20 mouse cellular contexts compared by ENCODE assay signal in genomic region chr4:117018327-117018726, GRCm38 (mm10). TPM values are rescaled to one million over a fixed set of nuclear protein-coding genes. Genes with fewer than 3 reads are reported as not detected.
DNase-seq lines count a peak whose midpoint lies in the region; ATAC-seq and TF ChIP-seq lines count a peak whose summit lies in the region.
"Had no signal": no experiment of that assay in that cellular context is flagged by ENCODE, and none has a peak within 500 bp of the region (broad histone marks: within the 10 kb centered on the region; RNA-seq: fewer than 3 reads in every experiment).

No protein-coding gene starts in this region.

- H3K9ac ChIP-seq in liver, embryonic 12.5 days = no peak overlapping the region
- no peak overlapping the region for H3K9ac ChIP-seq in liver, embryonic 11.5 days (ENCODE audit: low read depth, low read length)
- H3K9ac ChIP-seq: forebrain, postnatal 0 days had no signal

- ATAC-seq in liver, embryonic 12.5 days = no peak
- no peak for ATAC-seq in liver, embryonic 11.5 days (replicated peaks; ENCODE audit: low FRiP score)

- peaks cover 17% of the 10 kb centered on the region for H3K36me3 ChIP-seq in liver, embryonic 12.5 days
- peaks cover 8% of the 10 kb centered on the region for H3K36me3 ChIP-seq in liver, embryonic 11.5 days (ENCODE audit: control insufficient read depth, insufficient read depth, low read length)
- peaks cover 27% of the 10 kb centered on the region for H3K36me3 ChIP-seq in E14TG2a.4 (ENCODE audit: insufficient read depth, low read length)
- peaks cover 10% of the 10 kb centered on the region for H3K36me3 ChIP-seq in myocyte (ENCODE audit: control insufficient read depth, insufficient read depth)

- WGBS in liver, embryonic 12.5 days (ENCODE audit: insufficient replicate concordance) = 85% methylated on average over 7 of the region's 7 CpGs
- WGBS in liver, embryonic 11.5 days = 91% methylated on average over 7 of the region's 7 CpGs

- no peaks in the 10 kb centered on the region for H3K9me3 ChIP-seq in liver, embryonic 12.5 days (replicated peaks)
- H3K9me3 ChIP-seq in liver, embryonic 11.5 days (ENCODE audit: control insufficient read depth, low read length) = no peaks in the 10 kb centered on the region
- H3K9me3 ChIP-seq in E14TG2a.4 (ENCODE audit: low read length) = no peaks in the 10 kb centered on the region
- H3K9me3 ChIP-seq: embryonic facial prominence, embryonic 10.5 days; embryonic facial prominence, embryonic 12.5 days; forebrain, embryonic 13.5 days; forebrain, embryonic 15.5 days; G1E had no signal

- no peaks in the 10 kb centered on the region for H3K27me3 ChIP-seq in liver, embryonic 12.5 days (replicated peaks)
- no peaks in the 10 kb centered on the region for H3K27me3 ChIP-seq in liver, embryonic 11.5 days (replicated peaks; ENCODE audit: control insufficient read depth, insufficient read depth, low read length)
- no peaks in the 10 kb centered on the region for H3K27me3 ChIP-seq in E14TG2a.4 (ENCODE audit: insufficient read depth, low read length)
- no peaks in the 10 kb centered on the region for H3K27me3 ChIP-seq in myocyte (ENCODE audit: control insufficient read depth, insufficient read depth, insufficient read length)
- H3K27me3 ChIP-seq: embryonic facial prominence, embryonic 12.5 days; forebrain, embryonic 13.5 days; forebrain, embryonic 15.5 days; Patski had no signal

- no peak for TF ChIP-seq POLR2A in myocyte (IDR thresholded peaks at IDR 0.05; ENCODE audit: insufficient read length, low read depth)

- peaks cover 37% of the 10 kb centered on the region for H3K4me1 ChIP-seq in liver, embryonic 12.5 days
- peaks cover 13% of the 10 kb centered on the region for H3K4me1 ChIP-seq in liver, embryonic 11.5 days (replicated peaks; ENCODE audit: control insufficient read depth, insufficient read depth, low read length)
- peaks cover 40% of the 10 kb centered on the region for H3K4me1 ChIP-seq in E14TG2a.4 (replicated peaks; ENCODE audit: low read depth, low read length)

- H3ac ChIP-seq in myocyte (ENCODE audit: control insufficient read depth, insufficient read length) = no peak overlapping the region

- H3K27ac ChIP-seq in liver, embryonic 12.5 days = no peak overlapping the region
- H3K27ac ChIP-seq in liver, embryonic 11.5 days (ENCODE audit: low read depth, low read length) = no peak overlapping the region
- H3K27ac ChIP-seq: embryonic facial prominence, embryonic 12.5 days; forebrain, embryonic 13.5 days; forebrain, embryonic 15.5 days had no signal

- no peak overlapping the region for H3K4me3 ChIP-seq in liver, embryonic 12.5 days
- H3K4me3 ChIP-seq in liver, embryonic 11.5 days (ENCODE audit: low read depth, low read length) = no peak overlapping the region
- 0 out of 2 replicates have a peak overlapping the region, but pooled peaks have one; percentile 98 for H3K4me3 ChIP-seq in E14TG2a.4 (replicated peaks; ENCODE audit: low read length)
- peak overlapping the region; percentile 76 for H3K4me3 ChIP-seq in myocyte

- TF ChIP-seq CTCF in E14TG2a.4 (conservative IDR thresholded peaks at IDR 0.05; ENCODE audit: low read length) = no peak

- no peak for DNase-seq in liver, embryonic 11.5 days (ENCODE audit: low spot score)
- DNase-seq in kidney, adult 9 months = no peak
- DNase-seq: adrenal gland, adult 8-10 months; adrenal gland, postnatal 14 days; adrenal gland, postnatal 36 days; cerebellum, adult 11-12 months; cerebellum, adult 2 months; cerebellum, adult 9-10 months; cerebellum, postnatal 10 days; cerebellum, postnatal 25 days; forebrain, postnatal 0 days had no signal

- peaks cover 11% of the 10 kb centered on the region for H3K79me2 ChIP-seq in myocyte (ENCODE audit: control insufficient read depth, insufficient read depth)

- H3K4me2 ChIP-seq in liver, embryonic 12.5 days = peak overlapping the region; percentile 79; the same call in 1 of the 2 replicates
- H3K4me2 ChIP-seq in liver, embryonic 11.5 days = no peak overlapping the region
- no peak overlapping the region for H3K4me2 ChIP-seq in myocyte (ENCODE audit: low read depth)

TF ChIP-seq in myocyte, 11 proteins besides CTCF, POLR2A, EP300 and RAD21:
- TF ChIP-seq SRF (IDR thresholded peaks at IDR 0.05; ENCODE audit: control insufficient read depth, insufficient read length, low read depth) = no peak
- TF ChIP-seq TCF12 (IDR thresholded peaks at IDR 0.05; ENCODE audit: insufficient read depth, poor library complexity, severe bottlenecking) = no peak
- TF ChIP-seq TCF3 (IDR thresholded peaks at IDR 0.05; ENCODE audit: insufficient read length, low read depth) = no peak
- no peak for TF ChIP-seq CEBPB (IDR thresholded peaks at IDR 0.05; ENCODE audit: insufficient read depth, poor library complexity, severe bottlenecking)
- no peak for TF ChIP-seq POLR2AphosphoS2 (IDR thresholded peaks at IDR 0.05; ENCODE audit: insufficient read length, low read depth)
- TF ChIP-seq E2F4 (IDR thresholded peaks at IDR 0.05; ENCODE audit: insufficient read depth) = no peak
- TF ChIP-seq MYOG (IDR thresholded peaks at IDR 0.05; ENCODE audit: control insufficient read depth in 1 of 3, insufficient read depth in 1 of 3, insufficient read length in 2 of 3, low read depth in 2 of 3) = no peak
- TF ChIP-seq USF1 (IDR thresholded peaks at IDR 0.05; ENCODE audit: low read depth) = no peak
- no peak for TF ChIP-seq MAX (IDR thresholded peaks at IDR 0.05; ENCODE audit: low read depth)
- TF ChIP-seq MYOD1 (IDR thresholded peaks at IDR 0.05; ENCODE audit: control insufficient read depth in 1 of 3, insufficient read length in 2 of 3, low read depth in 2 of 3) = no peak
- TF ChIP-seq REST (IDR thresholded peaks at IDR 0.05; ENCODE audit: insufficient read depth, insufficient read length) = no peak

RNA-seq across cellular contexts. Expression of gene Eif2b3, which starts 0.9 kb away (rescaled TPM):
- polyA plus RNA-seq in liver, embryonic 12.5 days (2016; fragmentation: Nextera tagmentation; extraction: Ambion mirVana) = 55.2 and 55.3 TPM in 2 replicates
- 69.9 and 80.4 TPM in 2 replicates for polyA plus RNA-seq in liver, embryonic 11.5 days (2014; fragmentation: Nextera tagmentation; extraction: Ambion mirVana)
- 36.3 TPM for polyA plus RNA-seq in myocyte (2012; fragmentation: generic; extraction: Trizol)

RNA-seq across cellular contexts. Expression of gene Hectd3, which starts 23.2 kb away (rescaled TPM):
- 11.8 TPM in 2 replicates for polyA plus RNA-seq in liver, embryonic 12.5 days (2016; fragmentation: Nextera tagmentation; extraction: Ambion mirVana)
- 10.8 and 12.0 TPM in 2 replicates for polyA plus RNA-seq in liver, embryonic 11.5 days (2014; fragmentation: Nextera tagmentation; extraction: Ambion mirVana)
- 28.7 TPM for polyA plus RNA-seq in myocyte (2012; fragmentation: generic; extraction: Trizol)

RNA-seq across cellular contexts. Expression of gene Urod, which starts 24.1 kb away (rescaled TPM):
- polyA plus RNA-seq in liver, embryonic 12.5 days (2016; fragmentation: Nextera tagmentation; extraction: Ambion mirVana) = 547 and 565 TPM in 2 replicates
- 344 and 350 TPM in 2 replicates for polyA plus RNA-seq in liver, embryonic 11.5 days (2014; fragmentation: Nextera tagmentation; extraction: Ambion mirVana)
- polyA plus RNA-seq in myocyte (2012; fragmentation: generic; extraction: Trizol) = 69.6 TPM

Comparison
In these comparisons a context has a peak if more than half of its experiments do, and no peak if none do; other contexts are left out.
1. H3K4me3 ChIP-seq: peak in E14TG2a.4 (single experiment) and myocyte (single experiment); none in liver, embryonic 12.5 days (single experiment) and liver, embryonic 11.5 days (single experiment).